Mouse (Mus musculus): Measurements from ENCODE around the gene Lrpprc.

DNA sequence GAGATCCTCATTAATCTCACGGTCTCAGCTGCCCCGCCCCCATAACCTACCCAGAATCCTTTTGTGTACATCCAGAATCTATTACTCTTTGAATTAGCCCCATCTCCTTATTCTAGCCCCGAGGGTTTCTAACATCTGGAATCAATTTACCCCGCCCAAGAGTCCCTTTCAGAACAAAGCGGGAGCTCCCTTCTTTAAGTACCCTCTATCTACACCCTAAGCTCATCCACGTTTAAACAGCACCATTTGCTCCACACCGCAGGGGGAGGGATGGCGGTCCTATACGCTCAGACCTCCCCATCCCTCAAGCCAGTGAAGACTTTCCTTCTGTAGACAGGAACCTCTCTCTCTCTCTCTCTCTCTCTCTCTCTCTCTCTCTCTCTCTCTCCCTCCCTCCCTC is 53.9 kb downstream of the Lrpprc start:
- TF ChIP-seq CTCF (IDR thresholded peaks at IDR 0.05) (no peak), POLR2A (IDR thresholded peaks at IDR 0.05; ENCODE audit: insufficient read depth, low read depth, low read length) (no peak)

All from heart, adult 2 months (tissue).